Mouse (Mus musculus): ENCODE data around the gene Fastkd3.

DNA sequence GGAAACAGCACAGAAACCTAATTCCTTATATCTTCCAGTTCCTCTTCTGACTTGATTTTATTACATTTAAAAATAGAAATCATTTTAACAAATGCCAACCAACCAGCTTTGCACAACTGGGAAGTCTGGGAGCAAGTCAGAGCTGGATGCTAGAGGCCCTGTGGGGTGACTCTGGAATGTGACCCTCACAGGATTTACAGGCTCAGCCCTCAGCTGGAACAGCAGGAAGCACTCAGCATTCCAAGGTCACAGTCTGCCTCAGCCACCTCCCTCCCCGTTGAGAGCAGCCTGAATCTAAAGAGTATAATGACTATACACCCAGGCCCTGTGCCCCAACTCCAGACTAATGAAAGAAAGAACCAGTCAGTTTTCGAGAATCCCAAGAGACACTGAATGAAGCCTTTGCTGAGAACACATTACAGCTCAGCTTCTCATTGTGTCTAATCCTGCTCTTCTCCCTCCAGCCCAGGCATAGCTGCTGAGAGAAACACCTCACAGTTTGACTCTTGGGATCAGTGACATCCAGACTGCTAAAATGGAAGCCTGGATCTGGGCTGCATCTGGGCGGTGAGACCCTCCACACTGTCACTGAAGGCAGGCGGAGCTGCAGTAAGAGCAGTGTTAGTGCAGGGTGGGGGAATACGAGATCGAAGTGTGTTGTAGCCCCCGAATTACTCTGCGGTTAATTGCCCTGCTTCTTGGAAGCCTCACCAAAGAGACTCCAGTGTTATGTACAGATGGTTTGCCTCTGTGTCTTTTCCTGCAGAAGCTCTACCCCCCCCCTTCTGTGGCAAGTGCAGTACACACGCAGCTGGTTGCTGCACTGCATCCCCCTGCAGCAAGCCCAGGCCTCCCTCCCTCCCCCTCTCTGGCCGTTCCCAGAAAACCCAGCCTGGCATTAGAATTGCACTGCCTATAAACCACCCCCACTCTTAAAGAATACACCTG, 8.8 kb upstream of the Fastkd3 start:
- TF ChIP-seq POLR2A (IDR thresholded peaks at IDR 0.05; ENCODE audit: low read depth, low read length) (no peak), EP300 (IDR thresholded peaks at IDR 0.05; ENCODE audit: low read length) (no peak), MAFK (IDR thresholded peaks at IDR 0.05; ENCODE audit: insufficient replicate concordance, low read length) (no peak), CHD1 (IDR thresholded peaks at IDR 0.05; ENCODE audit: low read depth, low read length) (no peak), USF1 (IDR thresholded peaks at IDR 0.05; ENCODE audit: low read depth, low read length) (no peak), CTCF (conservative IDR thresholded peaks at IDR 0.05 in 1 of 2, IDR thresholded peaks at IDR 0.05 in 1 of 2; ENCODE audit: low read depth in 2 of 2, low read length in 2 of 2) (no peak), HCFC1 (IDR thresholded peaks at IDR 0.05; ENCODE audit: low read depth, low read length) (no peak), TCF12 (IDR thresholded peaks at IDR 0.05; ENCODE audit: low read depth, low read length) (no peak), ZNF384 (IDR thresholded peaks at IDR 0.05; ENCODE audit: low read depth, low read length) (no peak), IRF4 (IDR thresholded peaks at IDR 0.05; ENCODE audit: low read depth, low read length) (no peak), CHD2 (IDR thresholded peaks at IDR 0.05; ENCODE audit: low read length) (no peak), ZMIZ1 (IDR thresholded peaks at IDR 0.05; ENCODE audit: low read depth, low read length) (no peak), E2F4 (IDR thresholded peaks at IDR 0.05; ENCODE audit: insufficient replicate concordance, low read depth, low read length) (no peak), JUN (IDR thresholded peaks at IDR 0.05; ENCODE audit: insufficient read depth, low read depth, low read length) (no peak)
